Mouse (Mus musculus) hindbrain, embryonic 14.5 days (tissue): Measurements from ENCODE around the gene Lrp1. TPM values are rescaled to one million over a fixed set of nuclear protein-coding genes. Genes with fewer than 3 reads are reported as not detected.

Source experiments
- ATAC-seq: fragments of 200-750 bp; cut with Nextera tagmentation; 2 replicates; pipeline ENCODE4 v1.8.0; 2017; ENCODE audit warnings: moderate number of reproducible peaks, mild to moderate bottlenecking, moderate TSS enrichment, moderate library complexity; ENCODE audit not compliant: low FRiP score
- DNase-seq: peaks from one replicate; pipeline ENCODE4 v3.0.0-alpha.2; 2015; ENCODE audit warnings: low spot score
- H3K27ac ChIP-seq: fragments of 300-500 bp; sonication (generic); 2 replicates; pipeline ENCODE4 v1.5.1; 2014; ENCODE audit warnings: mild to moderate bottlenecking, moderate library complexity
- H3K27me3 ChIP-seq: fragments of 300-500 bp; sonication (generic); 2 replicates; pipeline ENCODE4 v1.6.1; 2014; ENCODE audit warnings: mild to moderate bottlenecking, low read length, mixed read lengths; ENCODE audit not compliant: control insufficient read depth, insufficient read depth
- H3K36me3 ChIP-seq: fragments of 300-500 bp; sonication (generic); replicated peaks from 2 replicates; pipeline ENCODE4 v1.6.1; 2014; ENCODE audit not compliant: control insufficient read depth, insufficient read depth
- H3K4me1 ChIP-seq: fragments of 300-500 bp; sonication (generic); replicated peaks from 2 replicates; pipeline ENCODE4 v1.6.1; 2014; ENCODE audit warnings: antibody characterized with exemption, low read length, mixed read lengths; ENCODE audit not compliant: control insufficient read depth, insufficient read depth
- H3K4me2 ChIP-seq: fragments of 300-500 bp; sonication (generic); replicated peaks from 2 replicates; pipeline ENCODE4 v1.6.1; 2014; ENCODE audit warnings: mild to moderate bottlenecking, moderate library complexity
- H3K4me3 ChIP-seq: fragments of 300-500 bp; sonication (generic); replicated peaks from 2 replicates; pipeline ENCODE4 v1.5.1; 2014; ENCODE audit warnings: mild to moderate bottlenecking, low read length
- H3K9ac ChIP-seq: fragments of 300-500 bp; sonication (generic); 2 replicates; pipeline ENCODE4 v1.6.1; 2014
- H3K9me3 ChIP-seq: fragments of 300-500 bp; sonication (generic); 2 replicates; pipeline ENCODE4 v1.6.1; 2016; ENCODE audit warnings: low read length; ENCODE audit not compliant: control insufficient read depth
- WGBS: fragments of 180-500 bp; shearing (Covaris S2); extraction: QIAGEN DNeasy Blood & Tissue Kit; methylation state at CpG from one replicate; pipeline ENCODE4 v1.1.7; 2014; 5-methylcytosine and 5-hydroxymethylcytosine counted together
- polyA plus RNA-seq: library from polyadenylated mRNA; unstranded; fragments of >200 nt; fragmentation: Nextera tagmentation; extraction: Ambion mirVana; gene quantifications from 2 replicates; pipeline ENCODE4 v1.2.1, GENCODE M21; 2014

Gene Lrp1
- polyA plus RNA-seq, 1 experiment from 2014 or later: 118 TPM

DNA sequence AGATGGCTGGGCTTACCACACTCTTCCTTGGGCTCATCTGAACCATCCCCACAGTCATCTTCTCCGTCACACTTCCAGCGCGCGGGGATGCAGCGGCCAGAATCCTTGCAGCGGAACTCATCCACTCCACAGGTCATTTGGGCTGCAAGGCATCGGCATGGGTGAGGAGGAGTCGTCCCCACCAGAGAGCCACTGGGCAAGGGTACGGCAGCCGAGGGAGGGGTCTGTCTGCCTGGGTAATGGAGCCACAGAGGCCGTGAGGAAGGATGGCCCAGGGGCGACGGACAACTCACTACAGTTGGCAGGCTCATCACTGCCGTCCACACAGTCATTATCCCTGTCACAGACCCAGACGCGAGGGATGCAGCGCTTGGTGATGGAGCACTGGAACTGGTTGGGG lies 71.1 kb downstream of the Lrp1 start:
- Histone ChIP-seq H3K9ac (no peak overlapping the region), H3K4me2 (no peak overlapping the region), H3K27me3 (no peaks in the 10 kb centered on the region), H3K27ac (no peak overlapping the region), H3K9me3 (no peaks in the 10 kb centered on the region), H3K36me3 (peaks cover 100% of the 10 kb centered on the region), H3K4me1 (no peaks in the 10 kb centered on the region), H3K4me3 (no peak overlapping the region)
- 84% methylated on average over 17 of the region's 17 CpGs for WGBS
- no peak for ATAC-seq
- no peak for DNase-seq

DNA sequence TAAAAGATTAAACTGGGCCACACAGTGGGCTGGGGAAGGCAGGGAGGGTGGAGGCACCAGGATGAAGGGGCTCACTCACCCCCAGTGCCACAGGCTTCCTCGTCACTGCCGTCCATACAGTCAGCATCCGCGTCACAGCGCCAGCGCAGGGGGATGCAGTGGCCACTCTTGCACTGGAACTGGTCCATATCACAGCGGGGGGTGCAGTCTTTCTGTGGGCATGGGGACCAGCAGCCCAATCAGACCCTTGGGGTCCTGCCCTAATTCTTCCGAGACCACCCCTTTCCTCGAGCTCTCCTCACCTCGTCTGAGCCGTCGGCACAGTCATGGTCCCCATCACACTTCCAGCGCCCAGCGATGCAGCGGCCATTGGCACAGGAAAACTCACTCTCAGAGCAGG lies 72.7 kb downstream of the Lrp1 start:
- Histone ChIP-seq H3K4me2 (no peak overlapping the region), H3K27ac (no peak overlapping the region), H3K9ac (no peak overlapping the region), H3K36me3 (peaks cover 100% of the 10 kb centered on the region), H3K4me1 (no peaks in the 10 kb centered on the region), H3K9me3 (no peaks in the 10 kb centered on the region), H3K4me3 (no peak overlapping the region), H3K27me3 (no peaks in the 10 kb centered on the region)
- 93% methylated on average over 15 of the region's 15 CpGs for WGBS
- no peak for DNase-seq
- no peak for ATAC-seq

DNA sequence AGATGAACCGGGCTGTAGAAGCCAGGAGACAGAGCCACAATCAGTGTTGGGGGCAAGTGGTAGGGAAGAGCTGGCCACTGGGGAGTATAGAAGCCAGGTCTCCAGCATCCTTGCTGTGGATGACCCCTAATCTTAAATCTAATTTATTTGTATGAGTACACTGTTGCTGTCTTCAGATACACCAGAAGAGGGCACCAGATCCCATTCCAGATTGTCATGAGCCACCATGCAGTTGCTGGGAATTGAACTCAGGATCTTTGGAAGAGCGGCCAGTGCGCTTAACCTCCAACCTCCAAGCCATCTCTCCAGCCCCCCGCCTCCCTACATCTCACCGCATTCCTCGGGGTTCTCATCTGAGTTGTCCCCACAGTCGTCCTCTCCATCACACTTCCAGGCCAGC lies 74.4 kb downstream of the Lrp1 start:
- peaks cover 100% of the 10 kb centered on the region for H3K36me3 ChIP-seq
- no peaks in the 10 kb centered on the region for H3K9me3 ChIP-seq
- DNase-seq (no peak), ATAC-seq (no peak)
- H3K27ac ChIP-seq: no peak overlapping the region
- no peak overlapping the region for H3K4me2 ChIP-seq
- no peak overlapping the region for H3K9ac ChIP-seq
- no peaks in the 10 kb centered on the region for H3K4me1 ChIP-seq
- H3K4me3 ChIP-seq: no peak overlapping the region
- no peaks in the 10 kb centered on the region for H3K27me3 ChIP-seq
- 93% methylated on average over 7 of the region's 7 CpGs for WGBS

DNA sequence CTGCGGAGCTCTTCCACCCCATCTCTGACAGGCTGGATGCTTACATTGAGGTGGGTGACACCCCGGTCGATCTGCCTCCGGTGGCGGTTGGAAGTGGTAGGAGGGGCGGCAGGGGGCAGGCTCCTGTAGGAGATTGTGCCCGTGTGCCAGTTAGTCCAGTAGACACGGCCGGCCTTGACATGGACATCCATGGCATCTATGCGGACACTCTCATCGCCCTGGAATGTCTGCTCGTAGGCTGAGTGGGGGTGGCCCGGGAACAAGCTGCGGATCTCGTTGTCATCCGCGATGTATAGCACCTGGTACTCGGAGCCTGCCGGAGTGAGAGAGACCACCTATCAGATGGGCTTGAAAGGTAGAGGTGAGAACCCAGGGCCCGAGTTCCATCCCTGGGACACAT lies 76.6 kb downstream of the Lrp1 start:
- Histone ChIP-seq H3K27me3 (no peaks in the 10 kb centered on the region), H3K4me2 (no peak overlapping the region), H3K4me1 (no peaks in the 10 kb centered on the region), H3K27ac (no peak overlapping the region), H3K9ac (no peak overlapping the region), H3K9me3 (no peaks in the 10 kb centered on the region), H3K36me3 (peaks cover 100% of the 10 kb centered on the region), H3K4me3 (no peak overlapping the region)
- WGBS: 95% methylated on average over 20 of the region's 20 CpGs
- ATAC-seq (no peak), DNase-seq (no peak)

DNA sequence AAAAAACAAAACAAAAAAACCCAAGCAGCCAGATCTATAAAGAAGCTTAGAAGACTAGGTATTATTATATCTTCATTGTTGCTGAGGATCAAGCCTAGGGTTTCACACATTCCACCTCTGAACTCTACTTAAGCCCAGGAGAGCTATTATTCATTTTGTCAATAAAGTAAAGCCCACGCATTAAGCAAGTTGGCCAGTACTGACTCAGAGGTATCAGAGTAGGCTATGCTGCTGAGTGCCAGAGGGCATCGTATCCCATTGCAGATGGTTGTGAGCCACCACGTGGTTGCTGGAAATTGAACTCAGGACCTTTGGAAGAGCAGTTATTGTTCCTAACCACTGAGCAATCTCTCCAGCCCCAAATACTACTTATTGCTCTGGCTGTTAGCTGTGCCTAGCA lies 77.0 kb downstream of the Lrp1 start:
- ATAC-seq: no peak
- Histone ChIP-seq H3K27me3 (no peaks in the 10 kb centered on the region), H3K36me3 (peaks cover 100% of the 10 kb centered on the region), H3K4me3 (no peak overlapping the region), H3K4me1 (no peaks in the 10 kb centered on the region), H3K4me2 (no peak overlapping the region), H3K9ac (no peak overlapping the region), H3K9me3 (no peaks in the 10 kb centered on the region), H3K27ac (no peak overlapping the region)
- DNase-seq: no peak
- 74% methylated on average over 3 of the region's 3 CpGs for WGBS

DNA sequence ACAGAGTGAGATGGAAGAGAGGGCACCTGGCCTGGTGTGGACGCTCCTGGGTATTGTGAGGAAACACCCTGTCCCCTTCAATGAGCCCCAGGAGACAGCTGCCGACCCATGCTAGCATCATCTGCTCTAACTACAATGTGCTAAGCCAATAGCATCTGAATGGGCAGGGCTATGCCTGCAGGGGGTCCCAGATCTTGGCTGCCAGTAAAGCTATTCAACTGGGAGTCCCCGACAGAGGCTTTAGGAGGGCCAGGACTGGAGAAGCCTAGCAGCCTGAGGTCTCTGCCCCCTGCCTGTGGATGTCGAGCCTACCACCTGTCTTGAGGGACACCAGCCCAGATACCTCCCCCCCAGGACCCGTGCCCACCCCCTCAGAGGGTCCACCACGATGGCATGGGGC lies 78.2 kb downstream of the Lrp1 start:
- no peak overlapping the region for H3K4me2 ChIP-seq
- no peaks in the 10 kb centered on the region for H3K27me3 ChIP-seq
- 29% methylated on average over 6 of the region's 6 CpGs for WGBS
- no peak overlapping the region for H3K4me3 ChIP-seq
- DNase-seq: no peak
- peaks cover 97% of the 10 kb centered on the region for H3K36me3 ChIP-seq
- no peak overlapping the region for H3K9ac ChIP-seq
- H3K4me1 ChIP-seq: peaks cover 1% of the 10 kb centered on the region; the same call in 1 of the 2 replicates
- H3K27ac ChIP-seq: peak overlapping the region; percentile 47
- no peaks in the 10 kb centered on the region for H3K9me3 ChIP-seq
- ATAC-seq: no peak

DNA sequence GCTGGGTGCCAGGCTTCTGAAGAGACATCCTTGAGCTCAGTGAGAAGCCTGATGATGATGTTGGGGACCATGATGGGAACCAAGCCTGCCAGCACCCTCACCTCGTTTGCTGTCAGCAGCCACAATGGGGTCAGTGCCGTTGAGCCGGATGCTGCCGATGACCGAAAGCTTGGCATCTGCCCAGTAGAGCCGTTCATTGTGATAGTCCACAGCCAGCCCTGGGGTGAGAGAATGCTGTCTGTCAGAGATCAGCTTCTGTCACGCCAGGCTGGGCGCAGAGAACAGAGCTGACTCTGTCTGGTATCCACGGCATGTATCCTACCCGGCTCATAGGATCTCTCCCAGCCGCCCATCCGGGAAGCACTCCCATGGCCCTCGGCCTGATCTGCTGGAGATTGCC lies 78.9 kb downstream of the Lrp1 start:
- Histone ChIP-seq H3K4me3 (no peak overlapping the region), H3K27ac (peak overlapping the region; percentile 47; the same call in 1 of the 2 replicates), H3K9me3 (no peaks in the 10 kb centered on the region), H3K9ac (no peak overlapping the region), H3K4me1 (peaks cover 4% of the 10 kb centered on the region; the same call in 1 of the 2 replicates), H3K4me2 (no peak overlapping the region), H3K27me3 (no peaks in the 10 kb centered on the region), H3K36me3 (peaks cover 90% of the 10 kb centered on the region)
- ATAC-seq: no peak
- 55% methylated on average over 13 of the region's 13 CpGs for WGBS
- no peak for DNase-seq

DNA sequence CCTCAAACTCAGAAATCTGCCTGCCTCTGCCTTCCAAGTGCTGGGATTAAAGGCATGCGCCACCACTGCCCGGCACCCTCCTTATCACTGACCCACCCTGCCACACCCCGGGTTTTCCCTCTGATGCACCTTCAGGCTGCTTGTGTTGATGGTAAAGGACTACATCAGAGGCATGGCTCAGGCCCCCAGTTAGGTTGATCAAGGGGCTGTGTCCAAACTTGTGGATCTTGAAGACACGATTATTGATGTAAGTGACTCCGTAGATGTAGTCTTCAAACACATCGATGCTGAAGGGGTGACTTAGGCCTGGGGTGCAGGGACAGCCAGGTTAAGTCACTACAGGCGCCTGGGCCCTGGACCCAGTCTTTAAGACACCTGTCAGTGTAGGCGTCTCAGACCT lies 79.4 kb downstream of the Lrp1 start:
- 93% methylated on average over 8 of the region's 8 CpGs for whole genome bisulfite sequencing
- H3K4me2 ChIP-seq: no peak overlapping the region
- ATAC-seq (no peak), DNase-seq (no peak)
- H3K27me3 ChIP-seq: no peaks in the 10 kb centered on the region
- no peak overlapping the region for H3K4me3 ChIP-seq
- H3K4me1 ChIP-seq: peaks cover 7% of the 10 kb centered on the region; the same call in 1 of the 2 replicates
- H3K36me3 ChIP-seq: peaks cover 85% of the 10 kb centered on the region
- H3K27ac ChIP-seq: no peak overlapping the region
- no peaks in the 10 kb centered on the region for H3K9me3 ChIP-seq
- H3K9ac ChIP-seq: no peak overlapping the region

DNA sequence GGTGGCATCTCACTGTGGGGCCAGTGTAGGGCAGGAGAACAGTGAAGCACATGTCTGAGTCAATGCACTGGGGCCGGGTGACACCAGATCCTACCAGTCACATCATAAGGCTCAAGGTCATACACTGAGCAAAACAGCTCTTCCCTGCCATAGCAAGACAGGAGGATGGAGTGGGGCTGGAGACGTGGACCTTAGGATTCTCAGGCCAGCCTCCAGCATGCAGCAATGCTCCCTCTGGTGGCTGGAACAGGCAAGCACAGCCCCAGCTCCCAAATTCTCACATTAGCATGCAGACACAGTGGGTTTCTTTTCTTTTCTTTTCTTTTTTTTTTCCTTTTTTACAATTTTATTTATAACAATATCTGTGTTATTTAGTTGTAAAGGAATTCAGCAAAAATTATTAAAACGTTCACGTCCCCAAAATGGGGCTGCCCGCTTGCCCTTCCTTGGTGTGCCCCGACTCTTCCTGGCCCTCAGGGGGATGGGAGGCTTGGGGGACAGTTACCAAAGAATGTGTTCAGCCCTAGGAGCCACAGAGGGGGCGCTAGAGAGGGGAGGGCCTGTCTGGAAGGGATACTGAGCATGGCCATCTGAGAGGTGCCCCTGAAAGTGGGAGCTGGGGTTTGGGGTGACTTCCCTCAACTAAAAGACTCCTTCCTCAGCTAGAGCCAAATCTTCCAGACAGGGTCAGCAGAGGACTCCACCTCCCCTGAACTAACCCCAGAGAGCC lies 82.9 kb downstream of the Lrp1 start:
- H3K4me1 ChIP-seq: peaks cover 28% of the 10 kb centered on the region; the same call in 1 of the 2 replicates
- peak; percentile 24; the same call in 1 of the 2 replicates for ATAC-seq
- 27% methylated on average over 7 of the region's 7 CpGs for WGBS

More for the DNA sequence above, 82.9 kb downstream of the Lrp1 start:
- H3K27ac ChIP-seq: 0 out of 2 replicates have a peak overlapping the region, but pooled peaks have one; percentile 36
- H3K4me2 ChIP-seq: no peak overlapping the region
- no peaks in the 10 kb centered on the region for H3K9me3 ChIP-seq
- DNase-seq: peak; percentile 84
- H3K9ac ChIP-seq: no peak overlapping the region
- H3K4me3 ChIP-seq: no peak overlapping the region
- H3K27me3 ChIP-seq: peaks cover 10% of the 10 kb centered on the region; the same call in 1 of the 2 replicates
- peaks cover 50% of the 10 kb centered on the region for H3K36me3 ChIP-seq
